Mouse (Mus musculus): ENCODE measurements at regions not wholly inside any gene's neighbourhood (a gene's known extent, or its start where the extent isn't known, plus 50 kb on each side); places are given as distances from the start of the nearest gene placed in this dataset.

GRCm38 (mm10) chr13:26109013-26109412 lies 661.0 kb downstream of the Hdgfl1 start:
- no peak for DNase-seq
- intact Hi-C loops (cut with DNase I), result no loop called here

GRCm38 (mm10) chr13:26088727-26089126 lies 681.2 kb downstream of the Hdgfl1 start:
- no peak for DNase-seq
- intact Hi-C loops (cut with DNase I), result no loop called here

- intact Hi-C loops (cut with DNase I), result no loop called here
- no peak for DNase-seq
These were observed 689.2 kb downstream of the Hdgfl1 start for GRCm38 (mm10) chr13:26080814-26081213.

GRCm38 (mm10) chr13:26080302-26080701 lies 689.7 kb downstream of the Hdgfl1 start:
- DNase-seq, result no peak
- intact Hi-C loops (cut with DNase I), result no loop called here

GRCm38 (mm10) chr13:26079362-26079761 lies 690.6 kb downstream of the Hdgfl1 start:
- intact Hi-C loops (cut with DNase I), result no loop called here
- DNase-seq, result no peak

- intact Hi-C loops (cut with DNase I), result no loop called here
- DNase-seq, result no peak
These were observed 708.6 kb downstream of the Hdgfl1 start for GRCm38 (mm10) chr13:26061322-26061721.

GRCm38 (mm10) chr13:26037699-26038098 lies 732.3 kb downstream of the Hdgfl1 start:
- DNase-seq, result no peak

GRCm38 (mm10) chr13:26026386-26026785 lies 743.6 kb downstream of the Hdgfl1 start:
- DNase-seq, result no peak
- intact Hi-C loops (cut with DNase I), result no loop called here

More at GRCm38 (mm10) chr13:26037699-26038098, 732.3 kb downstream of the Hdgfl1 start:
- intact Hi-C loops (cut with DNase I), result no loop called here

- no peak for DNase-seq
- intact Hi-C loops (cut with DNase I), result no loop called here
These were observed 745.3 kb downstream of the Hdgfl1 start for GRCm38 (mm10) chr13:26024696-26025095.

- intact Hi-C loops (cut with DNase I), result no loop called here
- DNase-seq, result no peak
These were observed 749.5 kb downstream of the Hdgfl1 start for GRCm38 (mm10) chr13:26020491-26020890.

- intact Hi-C loops (cut with DNase I), result no loop called here
These were observed 738.8 kb upstream of the Nrsn1 start for GRCm38 (mm10) chr13:26009131-26009530.

GRCm38 (mm10) chr13:26004768-26005560 lies 734.7 kb upstream of the Nrsn1 start:
- DNase-seq, result no peak
- intact Hi-C loops (cut with DNase I), result no loop called here

More at GRCm38 (mm10) chr13:26009131-26009530, 738.8 kb upstream of the Nrsn1 start:
- DNase-seq, result no peak

GRCm38 (mm10) chr13:25993526-25993925 lies 723.2 kb upstream of the Nrsn1 start:
- no peak for DNase-seq
- intact Hi-C loops (cut with DNase I), result no loop called here

GRCm38 (mm10) chr13:25989067-25989756 lies 718.9 kb upstream of the Nrsn1 start:
- DNase-seq, result no peak
- intact Hi-C loops (cut with DNase I), result no loop called here

GRCm38 (mm10) chr13:25984535-25984934 lies 714.2 kb upstream of the Nrsn1 start:
- no peak for DNase-seq
- intact Hi-C loops (cut with DNase I), result no loop called here

GRCm38 (mm10) chr13:25983659-25984058 lies 713.4 kb upstream of the Nrsn1 start:
- no peak for DNase-seq
- intact Hi-C loops (cut with DNase I), result no loop called here

GRCm38 (mm10) chr13:25978648-25979047 lies 708.3 kb upstream of the Nrsn1 start:
- intact Hi-C loops (cut with DNase I), result no loop called here
- no peak for DNase-seq

- intact Hi-C loops (cut with DNase I), result no loop called here
These were observed 688.3 kb upstream of the Nrsn1 start for GRCm38 (mm10) chr13:25958592-25958991.

GRCm38 (mm10) chr13:25958153-25958466 lies 687.8 kb upstream of the Nrsn1 start:
- intact Hi-C loops (cut with DNase I), result no loop called here
- DNase-seq, result no peak

More at GRCm38 (mm10) chr13:25958592-25958991, 688.3 kb upstream of the Nrsn1 start:
- DNase-seq, result no peak

- DNase-seq, result no peak
- intact Hi-C loops (cut with DNase I), result no loop called here
These were observed 687.3 kb upstream of the Nrsn1 start for GRCm38 (mm10) chr13:25957451-25958152.

- intact Hi-C loops (cut with DNase I), result no loop called here
- no peak for DNase-seq
These were observed 667.3 kb upstream of the Nrsn1 start for GRCm38 (mm10) chr13:25937631-25938030.
